Mouse (Mus musculus) gonadal fat pad, adult 2 months (tissue): ENCODE measurements around the gene Gm21953. TPM values are rescaled to one million over a fixed set of nuclear protein-coding genes. Genes with fewer than 3 reads are reported as not detected.
"Not testable (repeated sequence)": the region's sequence is repeated elsewhere in the genome, so short reads cannot be mapped to it uniquely, and the experiment has no call there.

Experiments
- DNase-seq: peaks from one replicate; pipeline ENCODE4 v3.0.0-alpha.2; 2012; ENCODE audit warnings: low read depth
- polyA plus RNA-seq: library from polyadenylated mRNA; depleted of rRNA; stranded (reverse); fragments of >200 nt; gene quantifications from 2 replicates; pipeline ENCODE4 v1.2.3, GENCODE M21; 2012; rRNA removed

Gene Gm21953
- polyA plus RNA-seq: not detected in 2 replicates

DNA sequence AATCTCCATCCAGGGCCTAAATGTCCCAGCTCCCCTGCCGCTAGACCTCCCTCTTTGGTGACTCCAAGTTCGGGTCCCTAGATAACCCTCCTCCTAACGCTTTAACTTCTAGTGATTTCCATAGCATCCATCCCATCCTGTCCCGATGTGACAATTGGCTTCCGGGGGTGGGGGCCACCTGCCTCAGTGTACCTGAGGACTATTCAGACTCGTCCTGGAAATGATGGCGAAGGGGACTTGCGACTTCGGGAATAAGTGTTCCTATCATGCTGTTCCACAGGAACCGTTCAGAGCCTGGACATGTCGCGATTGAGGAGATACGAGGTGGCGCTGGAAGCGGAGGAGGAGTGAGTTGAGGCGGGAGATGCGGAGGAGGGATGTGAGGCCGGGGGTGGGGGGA lies at the start of gene Gm21953:
Gm21953 (plus strand) TSS at position 301 of the 400 bp plus-strand sequence.
- not testable (repeated sequence) for DNase-seq

DNA sequence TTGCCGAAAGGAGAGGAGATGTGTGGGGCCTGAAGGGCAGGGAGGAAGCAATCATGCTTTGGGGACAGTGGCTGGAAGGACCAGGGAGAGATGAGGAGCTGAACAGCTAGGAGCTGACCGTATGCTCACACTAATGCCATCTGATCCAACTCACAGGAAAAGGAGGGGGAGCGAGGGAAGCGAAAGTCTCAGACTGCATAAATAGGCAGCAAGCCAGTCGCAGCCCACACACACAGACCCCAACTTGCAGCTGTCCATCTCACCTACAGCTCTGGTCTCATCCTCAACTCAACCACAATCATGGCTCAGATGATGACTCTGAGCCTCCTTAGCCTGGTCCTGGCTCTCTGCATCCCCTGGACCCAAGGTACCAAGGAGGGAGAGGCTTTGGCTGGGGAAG lies 38.6 kb upstream of the Gm21953 start, which contains the start of gene Ccl21b:
Ccl21b (plus strand) TSS at position 301 of the 400 bp plus-strand sequence.
- not testable (repeated sequence) for DNase-seq

DNA sequence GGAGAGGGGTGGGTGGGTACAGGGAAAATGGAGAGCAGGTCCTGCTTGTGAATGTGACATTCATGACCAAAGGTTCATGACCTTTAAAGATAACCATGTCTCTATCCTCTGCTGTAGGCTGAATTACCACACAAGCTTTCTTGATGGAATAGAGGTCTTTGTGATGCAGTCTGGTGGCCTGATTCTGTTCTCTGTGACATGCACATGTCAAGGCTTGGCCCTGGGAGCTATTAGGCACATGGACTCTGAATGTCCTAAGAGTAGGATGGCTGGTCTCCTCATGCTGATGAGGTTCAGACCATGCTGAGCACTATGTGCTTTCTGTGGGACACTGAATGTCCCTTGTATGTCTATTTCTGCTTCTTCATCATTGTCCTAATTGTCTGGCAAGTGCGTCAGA lies 24.0 kb downstream of the Gm21953 start, which contains the start of gene Fam205a3:
Fam205a3 (plus strand) TSS at position 301 of the 400 bp plus-strand sequence.
- DNase-seq: not testable (repeated sequence)

Other genes starting within 250 kb of the Gm21953 start
- not detected in 2 replicates for gene Gm3893, start 203.1 kb upstream of the Gm21953 start, polyA plus RNA-seq
- gene Gm13304, start 179.4 kb upstream of the Gm21953 start, polyA plus RNA-seq: not detected in 2 replicates
- gene Gm13306, start 140.8 kb upstream of the Gm21953 start, polyA plus RNA-seq: not detected in 2 replicates
- 0.31 and 1.6 TPM in 2 replicates for gene Gm13305, start 125.7 kb upstream of the Gm21953 start, polyA plus RNA-seq
- gene Gm10600, start 53.6 kb upstream of the Gm21953 start, polyA plus RNA-seq: not detected in 2 replicates
- not detected in 2 replicates for gene Ccl21b, start 38.5 kb upstream of the Gm21953 start, polyA plus RNA-seq
- gene Fam205a3, start 24.1 kb downstream of the Gm21953 start, polyA plus RNA-seq: 0.19 TPM in 1 of 2 replicates, not detected in the other
- gene Gm21586, start 145.1 kb downstream of the Gm21953 start, polyA plus RNA-seq: not detected in 2 replicates
- gene Gm2163, start 172.5 kb downstream of the Gm21953 start, polyA plus RNA-seq: 0.08 and 0.13 TPM in 2 replicates
- 0.19 TPM in 1 of 2 replicates, not detected in the other for gene Fam205a2, start 233.9 kb downstream of the Gm21953 start, polyA plus RNA-seq